Mouse (Mus musculus) A20 (cell line): Measurements from ENCODE around the gene Setd7.

ENCODE experiments used
- DNase-seq: peaks from one replicate; pipeline ENCODE4 v3.0.0-alpha.2; 2011; ENCODE audit warnings: low read depth, low spot score

Setd7 gene

GRCm38 (mm10) chr3:51560511-51561108 lies at the start of gene Setd7:
Gene Setd7 (minus strand): TSS chr3:51560879.
- peak; percentile 91 for DNase-seq

DNA sequence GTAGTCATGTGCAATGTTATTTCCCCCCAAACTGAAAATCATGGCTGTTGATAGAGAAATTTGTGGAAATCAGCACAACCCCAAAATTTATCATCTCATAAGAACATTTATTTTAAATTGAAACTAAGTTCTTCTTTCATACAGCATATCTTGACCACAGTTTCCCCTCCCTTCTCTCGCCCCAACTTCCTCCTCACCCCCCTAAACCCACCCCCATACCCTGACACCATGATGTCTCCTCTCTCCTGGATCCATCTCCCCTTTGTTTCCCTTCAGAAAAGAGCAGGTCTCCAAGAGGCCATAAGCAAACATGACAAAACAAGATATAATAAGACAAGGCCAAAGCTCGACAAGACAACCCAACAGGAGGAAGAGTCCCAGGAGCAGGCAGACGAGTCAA lies 43.8 kb upstream of the Setd7 start:
- no peak for DNase-seq

GRCm38 (mm10) chr3:51603705-51604291 lies 43.1 kb upstream of the Setd7 start:
- DNase-seq, result no peak

DNA sequence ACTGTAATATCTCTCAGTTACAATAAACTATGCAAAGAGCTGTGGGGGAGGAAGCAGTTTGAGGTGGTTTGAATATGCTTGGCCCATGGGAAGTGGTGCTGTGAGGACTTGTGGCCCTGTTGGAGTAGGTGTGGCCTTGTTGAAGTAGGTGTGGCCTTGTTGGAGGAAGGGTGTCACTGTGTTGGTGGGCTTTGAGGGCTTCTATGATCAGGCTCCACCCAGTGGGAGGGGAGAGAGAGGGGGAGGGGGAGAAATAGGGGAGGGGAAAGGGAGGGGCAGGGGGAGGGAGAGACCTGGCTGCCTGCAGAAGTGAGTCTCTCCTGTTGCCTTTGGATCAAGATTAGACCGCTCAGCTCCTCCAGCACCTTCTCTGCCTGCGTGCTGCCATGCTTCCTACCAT lies 40.8 kb upstream of the Setd7 start:
- no peak for DNase-seq

GRCm38 (mm10) chr3:51600728-51601127 lies 40.0 kb upstream of the Setd7 start:
- DNase-seq, result no peak

DNA sequence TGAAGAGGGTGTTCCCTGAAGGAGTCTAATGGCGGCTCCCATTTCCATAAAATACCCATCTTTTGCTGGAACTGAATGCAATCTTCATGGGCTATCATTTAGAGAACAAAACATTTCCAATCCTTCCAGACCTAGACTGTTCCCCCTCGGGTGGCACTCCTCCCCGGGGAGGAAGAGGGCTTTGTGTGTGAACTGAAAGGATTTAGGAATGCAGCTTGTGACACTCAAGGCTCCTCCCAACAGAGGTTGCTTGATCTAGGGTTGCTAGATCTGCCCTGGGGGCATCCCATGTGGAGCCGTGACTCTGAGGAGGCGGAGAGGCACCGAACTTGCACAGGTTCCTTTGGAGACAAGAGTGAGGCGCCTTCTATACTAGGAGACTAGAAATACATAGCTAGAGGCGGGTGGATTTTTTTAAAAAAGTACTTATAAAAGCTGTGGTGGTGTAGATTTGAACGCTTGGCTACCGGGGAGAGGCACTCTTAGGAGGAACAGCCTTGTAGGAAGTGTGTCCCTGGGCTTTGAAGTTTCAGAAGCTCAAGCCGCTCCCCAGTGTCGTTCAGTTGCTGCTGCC lies 38.5 kb upstream of the Setd7 start:
- no peak for DNase-seq

DNA sequence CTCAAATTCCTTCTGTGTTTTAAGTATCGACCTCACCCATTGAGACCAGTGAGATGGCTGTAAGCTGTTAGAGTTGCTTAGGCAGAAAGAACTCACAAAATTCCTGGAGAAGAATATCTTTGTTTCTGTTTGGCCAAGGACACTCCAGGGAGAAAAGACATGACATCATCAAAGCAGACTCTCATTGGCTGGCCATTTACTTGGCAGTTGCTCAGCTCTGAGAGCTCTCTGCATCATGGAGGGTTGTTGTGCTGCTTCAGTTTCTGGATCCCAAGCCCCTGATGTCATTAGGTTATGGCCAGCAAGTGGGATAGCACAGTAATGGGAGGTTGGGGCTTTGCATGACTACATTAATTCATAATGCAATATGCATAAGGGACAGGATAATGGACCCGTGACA lies 35.9 kb upstream of the Setd7 start:
- no peak for DNase-seq

DNA sequence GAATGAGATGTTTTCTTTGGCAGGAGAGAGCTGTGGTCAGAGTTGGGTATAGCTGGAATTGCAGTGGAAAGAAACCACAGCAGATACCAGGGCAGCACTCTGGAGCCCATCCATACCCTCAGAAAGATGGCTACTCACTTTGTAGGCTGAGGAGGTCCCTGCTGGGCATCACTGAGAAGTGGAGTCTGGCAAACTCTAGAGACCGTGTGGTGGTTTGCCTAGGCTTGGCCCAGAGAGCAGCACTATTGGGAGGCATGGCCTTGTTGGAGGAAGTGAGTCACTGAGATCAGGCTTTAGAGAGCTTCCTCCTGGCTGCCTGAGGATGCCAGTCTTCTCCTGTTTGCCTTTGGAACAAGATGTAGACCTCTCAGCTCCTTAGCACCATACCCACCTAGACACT lies 32.8 kb upstream of the Setd7 start:
- DNase-seq, result no peak

DNA sequence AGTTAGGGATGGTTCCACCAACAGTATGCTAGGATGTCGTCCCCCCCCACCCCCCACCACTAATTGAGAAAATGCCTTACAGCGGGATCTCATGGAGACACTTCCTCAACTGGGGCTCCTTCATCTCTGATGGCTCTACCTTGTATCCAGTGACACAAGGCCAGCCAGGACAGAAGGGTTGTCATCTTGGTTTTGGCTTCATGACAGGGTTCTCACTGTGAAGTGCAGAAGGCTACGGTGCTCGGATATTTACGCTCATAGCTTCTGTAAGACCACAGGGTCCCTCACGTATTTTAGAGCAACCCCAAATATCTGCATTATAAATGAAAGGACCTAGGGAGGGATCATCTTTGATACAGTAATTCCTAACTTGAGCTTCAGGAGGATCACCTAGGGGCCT lies 30.9 kb upstream of the Setd7 start:
- no peak for DNase-seq

- no peak for DNase-seq
Measured at GRCm38 (mm10) chr3:51590207-51590892, 29.7 kb upstream of the Setd7 start.

GRCm38 (mm10) chr3:51587697-51588262 lies 27.1 kb upstream of the Setd7 start:
- DNase-seq, result no peak

- peak; percentile 67 for DNase-seq
Measured at GRCm38 (mm10) chr3:51583574-51584391, 23.1 kb upstream of the Setd7 start.

DNA sequence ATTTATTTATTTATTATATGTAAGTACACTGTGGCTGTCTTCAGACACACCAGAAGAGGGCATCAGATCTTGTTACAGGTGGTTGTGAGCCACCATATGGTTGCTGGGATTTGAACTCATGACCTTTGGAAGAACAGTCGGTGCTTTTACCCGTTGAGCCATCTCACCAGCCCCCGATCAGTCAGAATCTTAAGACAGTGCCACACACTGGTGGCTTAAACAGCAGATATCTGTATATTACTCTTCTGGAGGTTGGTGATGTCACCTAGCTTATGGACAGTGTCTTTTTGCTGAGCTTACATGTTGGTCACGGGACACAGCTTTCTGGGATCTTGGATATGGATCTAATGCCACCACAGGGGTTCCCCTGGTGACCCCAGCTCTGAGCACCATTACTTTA lies 18.6 kb upstream of the Setd7 start:
- DNase-seq, result peak; percentile 23

DNA sequence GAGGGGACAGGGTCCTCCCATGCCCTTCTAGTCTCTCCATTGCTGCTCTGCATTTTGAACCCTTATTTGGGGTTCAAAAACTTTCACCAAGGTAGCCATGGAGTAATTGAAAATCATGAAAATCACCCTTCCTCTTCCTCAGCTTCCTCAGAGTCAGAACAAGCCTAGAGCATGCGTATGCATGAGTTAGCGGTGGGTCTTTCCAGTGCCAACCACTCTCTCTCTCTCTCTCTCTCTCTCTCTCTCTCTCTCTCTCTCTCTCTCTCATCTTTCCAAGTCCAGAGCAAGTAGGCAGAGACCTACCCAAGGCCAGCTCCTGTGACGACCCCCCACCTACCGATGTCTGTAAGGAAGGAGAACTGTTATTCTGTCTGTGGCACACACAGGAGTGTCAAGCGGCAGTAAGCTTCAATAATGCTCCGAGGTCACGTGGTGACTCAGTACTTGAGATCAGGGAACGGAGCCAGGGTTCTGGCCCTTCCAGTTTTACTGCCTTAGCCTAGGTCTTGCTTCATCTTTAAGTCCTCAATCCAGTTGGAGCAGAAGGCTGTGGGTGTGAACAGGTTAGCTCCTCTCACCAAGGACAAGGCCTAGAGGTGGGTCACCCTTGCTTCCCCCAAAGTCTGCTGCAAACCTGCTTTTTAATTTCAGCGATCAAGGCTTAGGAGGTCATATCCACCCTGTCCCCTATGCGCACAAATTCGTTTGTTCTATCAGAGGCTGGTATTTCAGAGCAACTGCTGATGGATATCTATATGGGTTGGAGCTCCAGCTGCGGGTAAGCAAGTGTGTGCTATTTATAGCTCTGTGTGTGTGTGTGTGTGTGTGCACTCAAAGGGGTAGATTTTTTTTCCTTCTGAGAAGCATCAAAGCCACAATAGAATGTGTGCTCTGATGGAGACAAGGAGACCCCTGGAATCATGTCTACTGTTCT lies 17.4 kb upstream of the Setd7 start:
- no peak for DNase-seq

- DNase-seq, result no peak
Measured at GRCm38 (mm10) chr3:51577359-51577758, 16.7 kb upstream of the Setd7 start.

DNA sequence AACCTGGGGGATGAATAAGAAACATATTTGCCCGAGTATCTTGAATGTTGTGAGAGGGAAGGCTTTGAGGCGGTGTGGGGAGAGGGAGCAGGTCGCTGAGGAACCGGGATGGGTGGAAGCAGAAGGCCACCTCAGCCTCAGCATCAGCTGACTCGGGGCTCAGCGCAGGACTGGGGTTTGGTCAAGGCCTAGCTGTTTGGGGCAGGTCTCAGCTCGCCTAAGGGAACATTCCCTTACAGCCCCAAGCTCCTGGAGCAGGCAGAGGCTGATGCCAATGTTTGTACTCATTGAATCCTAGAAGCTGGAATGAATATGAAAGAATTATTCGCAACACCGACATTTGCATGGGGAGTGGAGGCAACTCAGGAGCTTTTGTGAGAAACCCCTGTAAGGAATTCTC lies 13.2 kb upstream of the Setd7 start:
- no peak for DNase-seq

DNA sequence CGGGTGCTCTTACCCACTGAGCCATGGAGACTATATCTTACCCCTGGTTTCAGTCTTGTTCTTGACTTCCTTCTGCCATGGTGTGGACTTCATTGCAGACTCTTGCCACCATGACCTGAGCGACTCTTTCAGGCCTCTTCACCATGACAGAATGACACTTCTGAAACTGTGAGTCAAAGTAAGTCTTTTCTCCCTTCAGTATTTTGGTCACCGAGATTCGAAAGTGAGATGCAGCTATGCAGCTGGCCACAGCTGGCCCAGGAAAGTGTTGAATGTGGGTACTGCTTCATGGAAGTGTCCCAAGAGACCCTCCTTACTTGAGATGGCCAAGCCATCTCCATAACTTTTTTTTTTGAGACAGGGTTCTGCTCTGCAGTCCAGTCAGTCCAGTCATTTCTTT lies 9.5 kb upstream of the Setd7 start:
- DNase-seq, result no peak

GRCm38 (mm10) chr3:51561993-51562385 lies 1.3 kb upstream of the Setd7 start:
- DNase-seq, result no peak

DNA sequence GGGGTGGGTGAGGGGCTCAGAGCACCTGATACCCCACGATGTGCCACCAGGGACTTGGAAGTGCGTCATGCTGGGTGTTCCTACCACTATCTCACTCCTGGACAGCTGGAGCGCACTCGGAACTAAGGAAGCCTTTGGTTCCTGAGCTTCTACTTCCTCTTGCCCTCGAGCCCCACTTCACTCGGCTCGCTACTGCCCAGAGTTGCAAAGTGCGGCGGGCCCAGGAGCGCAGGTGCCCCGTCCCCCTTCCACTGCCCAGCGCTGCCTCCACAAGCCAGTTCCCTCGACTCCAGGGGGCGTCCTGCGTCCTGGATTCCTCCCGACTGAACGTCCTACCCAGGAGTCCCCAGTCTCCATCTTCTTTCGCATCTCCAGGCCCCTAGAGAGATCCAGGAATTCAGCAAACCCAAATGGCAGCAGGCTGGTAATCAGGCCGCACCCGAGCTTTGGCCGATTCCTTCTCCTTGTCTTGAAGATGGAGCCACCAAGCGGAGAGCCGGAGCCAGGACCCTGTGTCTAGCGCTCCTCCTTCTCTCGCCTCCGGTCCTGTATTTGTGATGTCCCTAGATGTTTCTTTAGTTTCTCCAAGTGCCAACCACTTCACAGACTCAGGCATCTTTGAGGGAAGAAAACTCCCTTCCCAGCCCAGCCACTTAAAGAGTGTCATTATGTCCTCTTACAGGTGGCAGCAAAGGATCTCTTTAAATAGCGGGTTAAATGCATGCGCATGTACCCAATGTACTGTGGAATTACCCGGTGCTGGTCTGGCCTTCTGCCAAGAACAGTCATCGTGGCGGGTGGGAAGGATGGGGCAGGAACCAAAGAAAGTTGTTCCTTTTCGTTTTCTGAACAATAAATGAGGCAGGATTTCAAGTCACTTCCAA lies 672 bp upstream of the Setd7 start:
- DNase-seq, result peak; percentile 86
